Comparison of ENCODE assay signal across 31 mouse cellular contexts in genomic region chr4:117127991-117128686, GRCm38 (mm10). TPM values are rescaled to one million over a fixed set of nuclear protein-coding genes. Genes with fewer than 3 reads are reported as not detected.
DNase-seq lines count a peak whose midpoint lies in the region; ATAC-seq and TF ChIP-seq lines count a peak whose summit lies in the region.
"Had no signal": no experiment of that assay in that cellular context is flagged by ENCODE, and none has a peak within 500 bp of the region (broad histone marks: within the 10 kb centered on the region; RNA-seq: fewer than 3 reads in every experiment).

No protein-coding gene starts in this region.

- no peaks in the 10 kb centered on the region for H3K9me3 ChIP-seq in liver, postnatal 0 days (ENCODE audit: low read length)
- no peaks in the 10 kb centered on the region for H3K9me3 ChIP-seq in ES-Bruce4 (replicated peaks; ENCODE audit: control insufficient read depth, insufficient read depth, low read length, poor library complexity, severe bottlenecking)
- H3K9me3 ChIP-seq: embryonic facial prominence, embryonic 15.5 days; forebrain, embryonic 10.5 days; G1E; heart, embryonic 15.5 days; intestine, embryonic 15.5 days had no signal

- WGBS in liver, adult 2 months: 79% methylated on average over 33 of the region's 33 CpGs
- 83% methylated on average over 33 of the region's 33 CpGs for WGBS in liver, postnatal 0 days (ENCODE audit: insufficient replicate concordance)

- peaks cover 20% of the 10 kb centered on the region for H3K4me1 ChIP-seq in liver, adult 2 months (ENCODE audit: control insufficient read depth, insufficient read depth, low read length)
- H3K4me1 ChIP-seq in liver, postnatal 0 days (ENCODE audit: insufficient read depth): peaks cover 46% of the 10 kb centered on the region
- H3K4me1 ChIP-seq in ES-Bruce4 (ENCODE audit: control insufficient read depth, insufficient read depth, low read length): peaks cover 8% of the 10 kb centered on the region

- H3K27me3 ChIP-seq in liver, adult 2 months (ENCODE audit: control insufficient read depth, insufficient read depth, low read length): no peaks in the 10 kb centered on the region
- peaks cover 12% of the 10 kb centered on the region for H3K27me3 ChIP-seq in liver, postnatal 0 days (ENCODE audit: insufficient read depth, low read length)
- H3K27me3 ChIP-seq in ES-Bruce4 (ENCODE audit: control insufficient read depth, insufficient read depth, low read length, poor library complexity, severe bottlenecking): no peaks in the 10 kb centered on the region

- H3K79me2 ChIP-seq in liver, adult 2 months (ENCODE audit: control insufficient read depth, insufficient read depth, low read length): peaks cover 1% of the 10 kb centered on the region; the same call in 1 of the 2 replicates

- no peak for ATAC-seq in liver, postnatal 0 days
- ATAC-seq in inflammation-experienced regulatory T-cells, adult 6 months: no peak
- ATAC-seq in frontal cortex, adult (ENCODE audit: low TSS enrichment): no peak
- ATAC-seq: forebrain, embryonic 16.5 days; hindbrain, embryonic 16.5 days; intestine, embryonic 15.5 days had no signal

- H3K4me2 ChIP-seq in liver, postnatal 0 days (ENCODE audit: low read depth, low read length): no peak overlapping the region
- H3K4me2 ChIP-seq: embryonic facial prominence, embryonic 15.5 days; heart, embryonic 11.5 days; heart, embryonic 15.5 days; intestine, embryonic 15.5 days had no signal

- peaks cover 48% of the 10 kb centered on the region for H3K36me3 ChIP-seq in liver, adult 2 months (ENCODE audit: control insufficient read depth, insufficient read depth, low read length)
- peaks cover 25% of the 10 kb centered on the region for H3K36me3 ChIP-seq in liver, postnatal 0 days (replicated peaks; ENCODE audit: insufficient read depth, low read length)
- H3K36me3 ChIP-seq in ES-Bruce4 (ENCODE audit: control insufficient read depth, insufficient read depth, low read length, poor library complexity, severe bottlenecking): no peaks in the 10 kb centered on the region; the same call in 1 of the 2 replicates
- H3K36me3 ChIP-seq: heart, embryonic 15.5 days had no signal

- no peak for DNase-seq in gastrocnemius, adult 2 months
- no peak for DNase-seq in gastrocnemius, postnatal 4 days (ENCODE audit: low spot score in 2 of 2)
- DNase-seq in liver, adult 2 months (ENCODE audit: extremely low read depth, low read depth, low spot score): peak; percentile 24
- DNase-seq in liver, postnatal 0 days: no peak
- DNase-seq: adrenal gland, postnatal 10 days; B cell, adult 2 months; cerebellum, adult 11 months; cerebellum, adult 8-10 months; cerebellum, postnatal 14 days; embryo, embryonic 11 days; gastrocnemius, postnatal 25 days; heart, adult 18-20 months; heart, postnatal 14 days; kidney, adult 18-20 months had no signal

- peak overlapping the region; percentile 92; the same call in 1 of the 2 replicates for H3K27ac ChIP-seq in gastrocnemius, adult 2 months
- no peak overlapping the region for H3K27ac ChIP-seq in liver, adult 2 months (replicated peaks; ENCODE audit: insufficient read depth, low read depth, low read length)
- H3K27ac ChIP-seq in liver, postnatal 0 days (ENCODE audit: low read depth): no peak overlapping the region
- H3K27ac ChIP-seq in ES-Bruce4 (ENCODE audit: insufficient read depth, low read length): peak overlapping the region; percentile 8; the same call in 1 of the 2 replicates
- H3K27ac ChIP-seq: embryonic facial prominence, embryonic 15.5 days; forebrain, embryonic 10.5 days; heart, embryonic 15.5 days; intestine, embryonic 15.5 days had no signal

- no peak overlapping the region for H3K4me3 ChIP-seq in gastrocnemius, adult 2 months
- no peak overlapping the region for H3K4me3 ChIP-seq in liver, adult 2 months (ENCODE audit: insufficient read depth, low read depth, low read length)
- H3K4me3 ChIP-seq in liver, postnatal 0 days (ENCODE audit: low read depth, low read length): no peak overlapping the region
- H3K4me3 ChIP-seq in ES-Bruce4 (ENCODE audit: low read depth, low read length): peak overlapping the region; percentile 11
- H3K4me3 ChIP-seq: embryonic facial prominence, embryonic 15.5 days; erythroblast, embryonic 14.5 days; forebrain, embryonic 10.5 days; heart, embryonic 15.5 days; intestine, embryonic 15.5 days had no signal

- no peak overlapping the region for H3K9ac ChIP-seq in liver, adult 2 months (ENCODE audit: low read depth, low read length)
- no peak overlapping the region for H3K9ac ChIP-seq in liver, postnatal 0 days (replicated peaks)
- peak overlapping the region; percentile 55 for H3K9ac ChIP-seq in ES-Bruce4 (ENCODE audit: low read depth, poor library complexity, severe bottlenecking)
- H3K9ac ChIP-seq: embryonic facial prominence, embryonic 15.5 days; heart, embryonic 15.5 days; intestine, embryonic 15.5 days had no signal

- no peak for TF ChIP-seq CTCF in gastrocnemius, adult 2 months (IDR thresholded peaks at IDR 0.05)
- no peak for TF ChIP-seq CTCF in liver, adult 2 months (IDR thresholded peaks at IDR 0.05; ENCODE audit: low read depth, low read length)
- no peak for TF ChIP-seq CTCF in liver, postnatal 0 days (IDR thresholded peaks at IDR 0.05; ENCODE audit: low read depth)
- TF ChIP-seq CTCF in ES-Bruce4 (IDR thresholded peaks at IDR 0.05; ENCODE audit: low read depth, low read length): no peak

- no peak for TF ChIP-seq EP300 in liver, postnatal 0 days (IDR thresholded peaks at IDR 0.05; ENCODE audit: low read depth)
- TF ChIP-seq EP300 in ES-Bruce4 (IDR thresholded peaks at IDR 0.05; ENCODE audit: insufficient read depth, low read depth, low read length): no peak

- intact Hi-C loops in gastrocnemius, adult 2 months (cut with DNase I): no loop called here

- TF ChIP-seq POLR2A in liver, adult 2 months (IDR thresholded peaks at IDR 0.05; ENCODE audit: extremely low read depth, insufficient read depth, low read length): 0 out of 2 replicates have a peak, but pooled peaks have one; percentile 1
- no peak for TF ChIP-seq POLR2A in ES-Bruce4 (IDR thresholded peaks at IDR 0.05; ENCODE audit: insufficient read depth, low read length)

RNA-seq across cellular contexts. Expression of gene Tctex1d4, which starts 1.5 kb away (rescaled TPM):
- not detected for total RNA-seq in gastrocnemius, adult 2 months (2021)
- under 1 TPM in 1 of 2 experiments, not detected in 1; 0.47 TPM for total RNA-seq in gastrocnemius, postnatal 4 days (2021)
- not detected in 2 replicates for total RNA-seq in liver, adult 2 months (2014; rRNA removed)
- polyA plus RNA-seq in liver, adult 2 months (2012; rRNA removed): 0.17 TPM in 1 of 2 replicates, not detected in the other
- polyA plus RNA-seq in liver, postnatal 0 days (2015; fragmentation: Nextera tagmentation; extraction: Ambion mirVana): 0.33 TPM in 1 of 2 replicates, not detected in the other
- not detected in 2 replicates for polyA plus RNA-seq in ES-Bruce4 (2011; ENCODE audit: insufficient read depth, insufficient read length, low read depth, missing spikeins)
- 1 to 10 TPM; 2.0 to 4.1 (median 3.1) TPM for polyA plus RNA-seq in inflammation-experienced regulatory T-cells, adult 6 months (2017; shearing (Covaris generic))
- total RNA-seq: adrenal gland, postnatal 10 days; adrenal gland, postnatal 4 days; common myeloid progenitor, adult 5-6 weeks; gastrocnemius, adult 18-20 months; gastrocnemius, postnatal 25 days; heart, postnatal 14 days; hematopoietic stem cell, adult 5-6 weeks had no signal
- polyA plus RNA-seq: embryonic facial prominence, embryonic 11.5 days; erythroblast, embryonic 14.5 days; forebrain, embryonic 10.5 days; heart, embryonic 11.5 days; heart, embryonic 15.5 days; intestine, embryonic 15.5 days had no signal

RNA-seq across cellular contexts. Expression of gene Btbd19, which starts 2.6 kb away (rescaled TPM):
- 1 to 10 TPM; 2.3 to 2.5 TPM for total RNA-seq in gastrocnemius, adult 2 months (2021)
- total RNA-seq in gastrocnemius, postnatal 4 days (2021): 1 to 10 TPM; 6.2 to 8.8 TPM
- total RNA-seq in liver, adult 2 months (2014; rRNA removed): 0.67 and 0.74 TPM in 2 replicates
- 0.86 and 1.8 TPM in 2 replicates for polyA plus RNA-seq in liver, adult 2 months (2012; rRNA removed)
- 2.3 and 2.5 TPM in 2 replicates for polyA plus RNA-seq in liver, postnatal 0 days (2015; fragmentation: Nextera tagmentation; extraction: Ambion mirVana)
- polyA plus RNA-seq in ES-Bruce4 (2011; ENCODE audit: insufficient read depth, insufficient read length, low read depth, missing spikeins): 60.9 and 65.8 TPM in 2 replicates
- 10 to 100 TPM; 24.8 to 27.2 (median 25.0) TPM for polyA plus RNA-seq in inflammation-experienced regulatory T-cells, adult 6 months (2017; shearing (Covaris generic))

RNA-seq across cellular contexts. Expression of gene Plk3, which starts 5.6 kb away (rescaled TPM):
- under 1 TPM; 0.73 to 0.74 TPM for total RNA-seq in gastrocnemius, adult 2 months (2021)
- total RNA-seq in gastrocnemius, postnatal 4 days (2021): 1 to 10 TPM; 2.3 to 3.6 TPM
- total RNA-seq in liver, adult 2 months (2014; rRNA removed): 10.7 and 19.5 TPM in 2 replicates
- 21.2 and 31.7 TPM in 2 replicates for polyA plus RNA-seq in liver, adult 2 months (2012; rRNA removed)
- polyA plus RNA-seq in liver, postnatal 0 days (2015; fragmentation: Nextera tagmentation; extraction: Ambion mirVana): 4.8 TPM in 2 replicates
- polyA plus RNA-seq in ES-Bruce4 (2011; ENCODE audit: insufficient read depth, insufficient read length, low read depth, missing spikeins): 12.1 and 12.5 TPM in 2 replicates
- 10 to 100 TPM; 13.4 to 19.8 (median 18.8) TPM for polyA plus RNA-seq in inflammation-experienced regulatory T-cells, adult 6 months (2017; shearing (Covaris generic))

RNA-seq across cellular contexts. Expression of gene Rps8, which starts 27.9 kb away (rescaled TPM):
- total RNA-seq in gastrocnemius, adult 2 months (2021): 100 to 1,000 TPM; 527 to 622 TPM
- total RNA-seq in gastrocnemius, postnatal 4 days (2021): 1,000 to 10,000 TPM; 1,262 to 1,321 TPM
- total RNA-seq in liver, adult 2 months (2014; rRNA removed): 449 and 482 TPM in 2 replicates
- 311 and 370 TPM in 2 replicates for polyA plus RNA-seq in liver, adult 2 months (2012; rRNA removed)
- polyA plus RNA-seq in liver, postnatal 0 days (2015; fragmentation: Nextera tagmentation; extraction: Ambion mirVana): 543 and 557 TPM in 2 replicates
- polyA plus RNA-seq in ES-Bruce4 (2011; ENCODE audit: insufficient read depth, insufficient read length, low read depth, missing spikeins): 2,253 and 2,515 TPM in 2 replicates
- 100 to 1,000 TPM; 670 to 888 (median 878) TPM for polyA plus RNA-seq in inflammation-experienced regulatory T-cells, adult 6 months (2017; shearing (Covaris generic))

RNA-seq across cellular contexts. Expression of gene Ptch2, which starts 32.3 kb away (rescaled TPM):
- under 1 TPM; 0.22 to 0.54 TPM for total RNA-seq in gastrocnemius, adult 2 months (2021)
- 10 to 100 TPM; 10.4 to 12.8 TPM for total RNA-seq in gastrocnemius, postnatal 4 days (2021)
- total RNA-seq in liver, adult 2 months (2014; rRNA removed): 0.18 and 0.34 TPM in 2 replicates
- polyA plus RNA-seq in liver, adult 2 months (2012; rRNA removed): 1.0 and 1.4 TPM in 2 replicates
- polyA plus RNA-seq in liver, postnatal 0 days (2015; fragmentation: Nextera tagmentation; extraction: Ambion mirVana): 0.43 and 0.52 TPM in 2 replicates
- polyA plus RNA-seq in ES-Bruce4 (2011; ENCODE audit: insufficient read depth, insufficient read length, low read depth, missing spikeins): 4.5 and 5.7 TPM in 2 replicates
- under 1 TPM in 2 of 3 experiments, not detected in 1; 0.15 to 0.24 TPM for polyA plus RNA-seq in inflammation-experienced regulatory T-cells, adult 6 months (2017; shearing (Covaris generic))
- total RNA-seq: common myeloid progenitor, adult 5-6 weeks; hematopoietic stem cell, adult 5-6 weeks had no signal
- polyA plus RNA-seq: G1E had no signal

Comparison
In these comparisons a context has a peak if more than half of its experiments do, and no peak if none do; other contexts are left out.
1. H3K27ac ChIP-seq: peak in gastrocnemius, adult 2 months (single experiment) and ES-Bruce4 (single experiment); none in liver, adult 2 months (single experiment) and liver, postnatal 0 days (single experiment).